ENCODE assay signal across 7 mouse cellular contexts in the genomic region with DNA sequence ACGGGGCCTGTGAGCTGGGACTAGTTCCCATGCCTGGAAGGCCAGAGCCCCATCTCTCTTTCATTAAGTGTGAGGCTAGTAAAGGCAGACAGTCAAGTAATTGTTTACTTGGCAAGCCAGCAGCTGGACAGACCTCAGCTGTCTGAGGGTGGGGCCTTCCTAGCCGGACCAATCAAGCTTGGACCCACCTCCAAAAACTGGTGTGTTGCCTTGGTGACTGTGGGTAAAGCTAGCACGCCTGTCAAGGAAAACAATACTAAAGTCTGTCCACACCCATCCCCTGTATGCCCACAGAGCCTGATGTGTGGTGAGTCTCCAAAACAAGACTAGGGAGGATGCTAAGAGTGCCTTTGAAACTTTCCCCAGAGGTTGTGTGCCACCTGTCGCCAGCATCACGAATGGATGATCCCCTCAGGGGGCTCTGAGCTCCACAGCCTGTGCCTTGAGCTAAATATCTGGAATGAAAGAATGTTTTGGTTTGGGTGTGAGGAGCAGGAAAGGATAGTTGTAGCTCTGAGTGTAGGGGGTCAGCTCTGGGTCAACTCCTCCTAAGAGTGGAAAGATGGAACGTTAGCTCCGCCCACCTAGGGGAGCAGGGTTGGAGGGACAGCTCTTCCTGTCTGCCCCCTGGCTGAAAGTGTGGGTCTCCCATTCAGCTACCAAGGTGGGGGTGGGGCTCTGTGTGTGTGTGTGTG. TPM values are rescaled to one million over a fixed set of nuclear protein-coding genes. Genes with fewer than 3 reads are reported as not detected.
DNase-seq lines count a peak whose midpoint lies in the region; ATAC-seq and TF ChIP-seq lines count a peak whose summit lies in the region.

No protein-coding gene starts in this region.

- H3K9me3 ChIP-seq in E14TG2a.4 (ENCODE audit: low read length), result no peaks in the 10 kb centered on the region
- H3K9me3 ChIP-seq in intestine, embryonic 15.5 days, result no peaks in the 10 kb centered on the region
- no peaks in the 10 kb centered on the region for H3K9me3 ChIP-seq in liver, postnatal 0 days (ENCODE audit: low read length)
- H3K9me3 ChIP-seq in neural tube, embryonic 15.5 days (replicated peaks), result no peaks in the 10 kb centered on the region

- peak; percentile 62 to 68 for DNase-seq in gastrocnemius, postnatal 36 days
- peak; percentile 67 for DNase-seq in liver, postnatal 0 days
- no peak for DNase-seq in c-Kit-positive CD71-positive TER-119-positive erythroid progenitor cells, embryonic 14.5 days (ENCODE audit: low spot score)

- peak overlapping the region; percentile 69 for H3K27ac ChIP-seq in bone marrow, adult 2 months (ENCODE audit: control insufficient read depth, insufficient read depth, low read depth, low read length, poor library complexity)
- peak overlapping the region; percentile 93 for H3K27ac ChIP-seq in intestine, embryonic 15.5 days
- peak overlapping the region; percentile 94 for H3K27ac ChIP-seq in liver, postnatal 0 days (ENCODE audit: low read depth)
- H3K27ac ChIP-seq in neural tube, embryonic 15.5 days (replicated peaks), result peak overlapping the region; percentile 69

- H3K36me3 ChIP-seq in E14TG2a.4 (ENCODE audit: insufficient read depth, low read length), result no peaks in the 10 kb centered on the region
- no peaks in the 10 kb centered on the region for H3K36me3 ChIP-seq in intestine, embryonic 15.5 days
- no peaks in the 10 kb centered on the region for H3K36me3 ChIP-seq in liver, postnatal 0 days (replicated peaks; ENCODE audit: insufficient read depth, low read length)
- H3K36me3 ChIP-seq in neural tube, embryonic 15.5 days, result no peaks in the 10 kb centered on the region

- intact Hi-C loops in gastrocnemius, postnatal 36 days (cut with DNase I), result no loop called here

- TF ChIP-seq EP300 in liver, postnatal 0 days (IDR thresholded peaks at IDR 0.05; ENCODE audit: low read depth), result no peak

- H3K4me1 ChIP-seq in E14TG2a.4 (replicated peaks; ENCODE audit: low read depth, low read length), result peaks cover 68% of the 10 kb centered on the region
- peaks cover 9% of the 10 kb centered on the region for H3K4me1 ChIP-seq in bone marrow, adult 2 months (ENCODE audit: control insufficient read depth, insufficient read depth, low read length)
- H3K4me1 ChIP-seq in intestine, embryonic 15.5 days (replicated peaks), result peaks cover 53% of the 10 kb centered on the region
- H3K4me1 ChIP-seq in liver, postnatal 0 days (ENCODE audit: insufficient read depth), result peaks cover 49% of the 10 kb centered on the region
- peaks cover 30% of the 10 kb centered on the region for H3K4me1 ChIP-seq in neural tube, embryonic 15.5 days

- H3K4me2 ChIP-seq in intestine, embryonic 15.5 days (replicated peaks), result peak overlapping the region; percentile 45
- H3K4me2 ChIP-seq in liver, postnatal 0 days (ENCODE audit: low read depth, low read length), result peak overlapping the region; percentile 91
- H3K4me2 ChIP-seq in neural tube, embryonic 15.5 days, result no peak overlapping the region

- H3K9ac ChIP-seq in intestine, embryonic 15.5 days, result no peak overlapping the region
- 0 out of 2 replicates have a peak overlapping the region, but pooled peaks have one; percentile 17 for H3K9ac ChIP-seq in liver, postnatal 0 days (replicated peaks)
- no peak overlapping the region for H3K9ac ChIP-seq in neural tube, embryonic 15.5 days (replicated peaks)

- no peak for TF ChIP-seq CTCF in E14TG2a.4 (conservative IDR thresholded peaks at IDR 0.05; ENCODE audit: low read length)
- no peak for TF ChIP-seq CTCF in bone marrow, adult 2 months (IDR thresholded peaks at IDR 0.05; ENCODE audit: control insufficient read depth, insufficient read depth, low read length)
- no peak for TF ChIP-seq CTCF in liver, postnatal 0 days (IDR thresholded peaks at IDR 0.05; ENCODE audit: low read depth)

- peak; percentile 70 for ATAC-seq in intestine, embryonic 15.5 days
- ATAC-seq in liver, postnatal 0 days, result peak; percentile 37
- ATAC-seq in neural tube, embryonic 15.5 days (ENCODE audit: low FRiP score), result peak; percentile 56; the same call in 1 of the 2 replicates

- peaks cover 16% of the 10 kb centered on the region for H3K27me3 ChIP-seq in E14TG2a.4 (ENCODE audit: insufficient read depth, low read length)
- no peaks in the 10 kb centered on the region for H3K27me3 ChIP-seq in intestine, embryonic 15.5 days (replicated peaks)
- no peaks in the 10 kb centered on the region for H3K27me3 ChIP-seq in liver, postnatal 0 days (ENCODE audit: insufficient read depth, low read length)
- peaks cover 5% of the 10 kb centered on the region for H3K27me3 ChIP-seq in neural tube, embryonic 15.5 days (replicated peaks)

- peak overlapping the region; percentile 29 for H3K4me3 ChIP-seq in E14TG2a.4 (replicated peaks; ENCODE audit: low read length)
- peak overlapping the region; percentile 38 for H3K4me3 ChIP-seq in bone marrow, adult 2 months (replicated peaks; ENCODE audit: control insufficient read depth, low read depth, low read length)
- H3K4me3 ChIP-seq in intestine, embryonic 15.5 days (replicated peaks), result no peak overlapping the region
- H3K4me3 ChIP-seq in liver, postnatal 0 days (ENCODE audit: low read depth, low read length), result no peak overlapping the region
- no peak overlapping the region for H3K4me3 ChIP-seq in neural tube, embryonic 15.5 days (replicated peaks)

- whole genome bisulfite sequencing in bone marrow, adult 2 months, result 37% methylated on average over 7 of the region's 7 CpGs
- 14% methylated on average over 7 of the region's 7 CpGs for WGBS in intestine, embryonic 15.5 days
- 32% methylated on average over 7 of the region's 7 CpGs for WGBS in liver, postnatal 0 days (ENCODE audit: insufficient replicate concordance)
- 17% methylated on average over 7 of the region's 7 CpGs for WGBS in neural tube, embryonic 15.5 days

- TF ChIP-seq POLR2A in bone marrow, adult 2 months (IDR thresholded peaks at IDR 0.05; ENCODE audit: borderline replicate concordance, control insufficient read depth, low read depth, low read length), result no peak

RNA-seq across cellular contexts. Expression of gene Vsir, which starts 5.3 kb away (rescaled TPM):
- 39.7 and 97.9 TPM in 2 replicates for polyA plus RNA-seq in bone marrow, adult 2 months (2011; ENCODE audit: insufficient read depth, insufficient read length, low replicate concordance, missing spikeins)
- total RNA-seq in gastrocnemius, postnatal 36 days (2021), result 1 to 10 TPM; 5.6 to 8.2 TPM
- polyA plus RNA-seq in intestine, embryonic 15.5 days (2015; fragmentation: Nextera tagmentation; extraction: Ambion mirVana), result 7.2 and 9.0 TPM in 2 replicates
- 11.4 and 11.9 TPM in 2 replicates for polyA plus RNA-seq in liver, postnatal 0 days (2015; fragmentation: Nextera tagmentation; extraction: Ambion mirVana)
- 4.5 and 4.6 TPM in 2 replicates for polyA plus RNA-seq in neural tube, embryonic 15.5 days (2015; fragmentation: Nextera tagmentation; extraction: Ambion mirVana)

RNA-seq across cellular contexts. Expression of gene Gm17455, which starts 47.6 kb away (rescaled TPM):
- polyA plus RNA-seq in bone marrow, adult 2 months (2011; ENCODE audit: insufficient read depth, insufficient read length, low replicate concordance, missing spikeins), result 1.9 and 6.0 TPM in 2 replicates
- total RNA-seq in gastrocnemius, postnatal 36 days (2021), result not detected
- polyA plus RNA-seq in intestine, embryonic 15.5 days (2015; fragmentation: Nextera tagmentation; extraction: Ambion mirVana), result 0.28 TPM in 1 of 2 replicates, not detected in the other
- not detected in 2 replicates for polyA plus RNA-seq in liver, postnatal 0 days (2015; fragmentation: Nextera tagmentation; extraction: Ambion mirVana)
- 11.3 and 12.5 TPM in 2 replicates for polyA plus RNA-seq in neural tube, embryonic 15.5 days (2015; fragmentation: Nextera tagmentation; extraction: Ambion mirVana)

Comparison
In these comparisons a context has a peak if more than half of its experiments do, and no peak if none do; other contexts are left out.
1. H3K4me3 ChIP-seq: peak in E14TG2a.4 (single experiment) and bone marrow, adult 2 months (single experiment); none in intestine, embryonic 15.5 days (single experiment), liver, postnatal 0 days (single experiment) and neural tube, embryonic 15.5 days (single experiment).
2. Peak in every context shown above with its lines, with median percentiles within 50 percentile points of each other: H3K27ac ChIP-seq and ATAC-seq.